Mouse (Mus musculus): Measurements from ENCODE around the gene Naa10. TPM values are rescaled to one million over a fixed set of nuclear protein-coding genes. Genes with fewer than 3 reads are reported as not detected.

The Naa10 gene
- polyA plus RNA-seq, 1 experiment, result 87.7 TPM

- TF ChIP-seq POLR2A (IDR thresholded peaks at IDR 0.05; ENCODE audit: borderline replicate concordance, extremely low read depth, insufficient read depth, insufficient read length, poor library complexity, severe bottlenecking) (no peak), CTCF (IDR thresholded peaks at IDR 0.05; ENCODE audit: borderline replicate concordance, extremely low read depth, insufficient read depth, insufficient read length) (no peak)
- DNase-seq (ENCODE audit: low read depth), result no peak
Observed at GRCm38 (mm10) chrX:73949341-73949740, 27.6 kb upstream of the Naa10 start.

GRCm38 (mm10) chrX:73948647-73949046 lies 26.9 kb upstream of the Naa10 start:
- TF ChIP-seq POLR2A (IDR thresholded peaks at IDR 0.05; ENCODE audit: borderline replicate concordance, extremely low read depth, insufficient read depth, insufficient read length, poor library complexity, severe bottlenecking) (no peak), CTCF (IDR thresholded peaks at IDR 0.05; ENCODE audit: borderline replicate concordance, extremely low read depth, insufficient read depth, insufficient read length) (peak; percentile 67; the same call in 1 of the 2 replicates)
- peak; percentile 73 for DNase-seq (ENCODE audit: low read depth)

GRCm38 (mm10) chrX:73946896-73947295 lies 25.2 kb upstream of the Naa10 start:
- no peak for TF ChIP-seq POLR2A (IDR thresholded peaks at IDR 0.05; ENCODE audit: borderline replicate concordance, extremely low read depth, insufficient read depth, insufficient read length, poor library complexity, severe bottlenecking)
- TF ChIP-seq CTCF (IDR thresholded peaks at IDR 0.05; ENCODE audit: borderline replicate concordance, extremely low read depth, insufficient read depth, insufficient read length), result no peak
- no peak for DNase-seq (ENCODE audit: low read depth)

- TF ChIP-seq POLR2A (IDR thresholded peaks at IDR 0.05; ENCODE audit: borderline replicate concordance, extremely low read depth, insufficient read depth, insufficient read length, poor library complexity, severe bottlenecking), result no peak
- TF ChIP-seq CTCF (IDR thresholded peaks at IDR 0.05; ENCODE audit: borderline replicate concordance, extremely low read depth, insufficient read depth, insufficient read length), result no peak
- no peak for DNase-seq (ENCODE audit: low read depth)
Observed at GRCm38 (mm10) chrX:73942294-73942693, 20.6 kb upstream of the Naa10 start.

- TF ChIP-seq CTCF (IDR thresholded peaks at IDR 0.05; ENCODE audit: borderline replicate concordance, extremely low read depth, insufficient read depth, insufficient read length), result no peak
- TF ChIP-seq POLR2A (IDR thresholded peaks at IDR 0.05; ENCODE audit: borderline replicate concordance, extremely low read depth, insufficient read depth, insufficient read length, poor library complexity, severe bottlenecking), result no peak
- DNase-seq (ENCODE audit: low read depth), result no peak
Observed at GRCm38 (mm10) chrX:73941860-73942259, 20.1 kb upstream of the Naa10 start.

GRCm38 (mm10) chrX:73931871-73932270 lies 10.1 kb upstream of the Naa10 start:
- no peak for DNase-seq (ENCODE audit: low read depth)
- no peak for TF ChIP-seq CTCF (IDR thresholded peaks at IDR 0.05; ENCODE audit: borderline replicate concordance, extremely low read depth, insufficient read depth, insufficient read length)
- TF ChIP-seq POLR2A (IDR thresholded peaks at IDR 0.05; ENCODE audit: borderline replicate concordance, extremely low read depth, insufficient read depth, insufficient read length, poor library complexity, severe bottlenecking), result no peak

GRCm38 (mm10) chrX:73930402-73931062 lies 8.8 kb upstream of the Naa10 start, which contains the start of gene Renbp:
TSS of gene Renbp (minus strand) at chrX:73930850.
- DNase-seq (ENCODE audit: low read depth), result peak; percentile 52
- TF ChIP-seq CTCF (IDR thresholded peaks at IDR 0.05; ENCODE audit: borderline replicate concordance, extremely low read depth, insufficient read depth, insufficient read length), result no peak
- TF ChIP-seq POLR2A (IDR thresholded peaks at IDR 0.05; ENCODE audit: borderline replicate concordance, extremely low read depth, insufficient read depth, insufficient read length, poor library complexity, severe bottlenecking), result no peak

GRCm38 (mm10) chrX:73922550-73922882 lies 772 bp upstream of the Naa10 start:
- peak; percentile 32 for DNase-seq (ENCODE audit: low read depth)
- TF ChIP-seq POLR2A (IDR thresholded peaks at IDR 0.05; ENCODE audit: borderline replicate concordance, extremely low read depth, insufficient read depth, insufficient read length, poor library complexity, severe bottlenecking), result no peak
- TF ChIP-seq CTCF (IDR thresholded peaks at IDR 0.05; ENCODE audit: borderline replicate concordance, extremely low read depth, insufficient read depth, insufficient read length), result no peak

GRCm38 (mm10) chrX:73921285-73921822 lies 390 bp downstream of the Naa10 start:
- TF ChIP-seq CTCF (IDR thresholded peaks at IDR 0.05; ENCODE audit: borderline replicate concordance, extremely low read depth, insufficient read depth, insufficient read length), result no peak
- TF ChIP-seq POLR2A (IDR thresholded peaks at IDR 0.05; ENCODE audit: borderline replicate concordance, extremely low read depth, insufficient read depth, insufficient read length, poor library complexity, severe bottlenecking), result no peak
- no peak for DNase-seq (ENCODE audit: low read depth)

GRCm38 (mm10) chrX:73918631-73919030 lies 3.1 kb downstream of the Naa10 start:
- no peak for DNase-seq (ENCODE audit: low read depth)
- TF ChIP-seq POLR2A (IDR thresholded peaks at IDR 0.05; ENCODE audit: borderline replicate concordance, extremely low read depth, insufficient read depth, insufficient read length, poor library complexity, severe bottlenecking) (no peak), CTCF (IDR thresholded peaks at IDR 0.05; ENCODE audit: borderline replicate concordance, extremely low read depth, insufficient read depth, insufficient read length) (no peak)

GRCm38 (mm10) chrX:73916945-73917344 lies 4.8 kb downstream of the Naa10 start:
- no peak for DNase-seq (ENCODE audit: low read depth)
- no peak for TF ChIP-seq POLR2A (IDR thresholded peaks at IDR 0.05; ENCODE audit: borderline replicate concordance, extremely low read depth, insufficient read depth, insufficient read length, poor library complexity, severe bottlenecking)
- TF ChIP-seq CTCF (IDR thresholded peaks at IDR 0.05; ENCODE audit: borderline replicate concordance, extremely low read depth, insufficient read depth, insufficient read length), result no peak

Measured in brain, embryonic 14.5 days (tissue).